Mouse (Mus musculus) mouse embryonic stem cell (cell line): ENCODE data around the gene Ece1.

Experiments used
- in situ Hi-C, 2 experiments: fragments of 300-500 bp; cut with MboI; formaldehyde crosslinking; loops; 1 replicate in 1 of 2; 3 replicates in 1 of 2; pipeline ENCODE4 v1.14.3; 2019 to 2020; ENCODE audit warnings: low sequenced_read_pairs in 2 of 2, low pct_unique_long_range_greater_than_20kb in 1 of 2, mixed read lengths in 1 of 2; ENCODE audit not compliant: unreplicated experiment in 1 of 2

Gene Ece1

DNA sequence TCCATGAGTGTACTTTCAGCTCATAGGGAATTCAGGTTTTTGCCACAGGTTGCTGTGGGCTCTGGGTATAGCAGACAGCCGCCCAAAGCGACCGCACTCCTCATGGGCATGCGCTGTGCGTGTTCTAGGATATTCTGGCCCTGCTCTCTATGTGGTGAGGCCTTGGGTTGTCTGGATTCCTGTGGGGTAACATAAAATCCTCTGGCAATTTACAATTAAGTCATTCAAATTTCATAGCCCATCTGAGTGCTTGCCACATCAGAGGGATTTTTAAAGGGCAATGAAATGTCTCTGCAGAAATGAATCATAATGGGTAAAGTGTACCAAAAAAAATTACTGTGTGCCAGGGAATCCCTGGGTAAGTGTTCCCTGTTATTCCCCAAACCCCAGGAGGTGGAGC lies 127.4 kb downstream of the Ece1 start:
- in situ Hi-C loops: no loop called here

DNA sequence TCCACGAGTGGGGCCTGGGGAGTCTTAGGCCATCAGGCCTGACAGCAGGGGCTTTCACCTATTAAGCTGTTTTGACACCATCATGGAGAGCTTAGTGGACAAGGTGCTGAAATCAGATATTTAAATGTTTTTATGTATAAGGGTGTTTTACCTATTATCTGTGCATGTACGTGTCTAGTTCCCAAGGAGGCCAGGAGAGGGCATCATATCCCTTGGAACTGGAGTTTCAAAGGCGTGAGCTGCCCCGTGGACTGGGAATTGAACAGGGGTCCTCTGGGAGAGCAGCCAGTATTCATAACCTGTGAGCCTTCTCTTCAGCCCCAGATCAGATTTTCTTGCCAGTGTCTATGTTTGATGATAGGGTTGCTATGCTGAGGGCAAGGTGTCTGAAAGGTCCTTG lies 128.4 kb downstream of the Ece1 start:
- in situ Hi-C loops: no loop called here

DNA sequence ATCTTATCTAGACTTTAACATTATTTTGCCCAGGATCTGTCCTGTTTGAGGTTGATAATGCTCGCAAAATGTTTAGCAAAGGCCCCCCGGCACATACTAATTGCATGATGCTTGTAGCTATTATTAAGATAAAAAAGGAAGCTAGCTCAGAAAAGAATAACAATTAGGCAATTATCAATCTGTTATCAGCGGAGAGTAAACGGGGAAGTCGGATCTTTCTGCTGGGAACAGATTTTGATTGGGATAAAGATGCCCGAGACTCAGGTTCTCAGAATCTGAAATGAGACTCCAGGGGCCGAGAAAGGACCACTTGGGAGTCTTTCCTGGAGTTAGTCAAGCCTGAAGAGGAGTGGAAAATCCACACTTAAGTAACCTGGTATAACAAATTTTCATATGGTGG lies 129.2 kb downstream of the Ece1 start:
- in situ Hi-C loops: no loop called here

DNA sequence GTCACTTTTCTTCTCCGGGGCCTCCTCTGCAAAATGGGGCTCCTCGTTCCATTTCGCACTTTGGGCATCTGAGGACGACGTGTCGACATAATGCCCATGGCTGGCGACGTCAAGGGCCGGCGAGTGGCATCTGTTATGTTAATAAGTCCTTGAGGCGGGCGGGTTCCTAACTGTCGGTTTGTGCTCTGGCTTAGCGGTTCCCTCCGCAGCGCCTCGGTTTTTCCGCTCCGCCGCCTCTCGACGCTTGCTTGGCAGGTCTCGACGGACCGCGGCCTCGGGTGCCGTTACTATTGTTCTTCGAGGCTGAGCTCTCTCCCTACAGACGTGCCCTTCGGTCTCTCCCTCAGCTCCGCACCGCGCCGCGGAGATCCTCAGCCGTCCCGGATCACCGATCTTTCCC lies 130.9 kb downstream of the Ece1 start, which contains the start of gene Eif4g3:
Gene Eif4g3 (plus strand): TSS at position 133 of the 400 bp plus-strand sequence.
- in situ Hi-C loops: no loop called here

DNA sequence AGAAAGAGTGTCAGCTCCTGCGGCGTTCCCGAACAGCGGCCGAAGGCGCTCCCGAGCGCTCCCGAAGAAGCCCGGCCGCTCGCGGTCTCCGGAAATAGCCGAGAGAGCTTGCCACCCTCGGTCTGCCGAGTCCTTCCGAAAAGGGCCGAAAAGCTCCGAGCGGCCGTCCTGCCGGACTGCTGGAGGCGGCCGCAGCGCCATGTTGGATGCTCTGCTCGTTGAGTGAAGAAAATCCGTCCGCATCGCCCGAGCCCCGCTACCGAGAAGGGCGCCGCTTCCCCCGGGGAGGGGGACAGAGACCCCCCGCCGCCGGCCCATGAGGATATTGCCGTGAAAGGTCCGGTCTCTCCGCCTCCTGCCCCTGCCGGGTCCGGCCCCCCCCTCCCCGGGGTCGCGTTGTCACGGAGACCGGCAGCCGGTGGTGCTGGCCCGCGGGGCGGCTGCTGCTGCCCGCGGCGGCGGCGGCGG lies 131.3 kb downstream of the Ece1 start:
- in situ Hi-C loops: no loop called here

DNA sequence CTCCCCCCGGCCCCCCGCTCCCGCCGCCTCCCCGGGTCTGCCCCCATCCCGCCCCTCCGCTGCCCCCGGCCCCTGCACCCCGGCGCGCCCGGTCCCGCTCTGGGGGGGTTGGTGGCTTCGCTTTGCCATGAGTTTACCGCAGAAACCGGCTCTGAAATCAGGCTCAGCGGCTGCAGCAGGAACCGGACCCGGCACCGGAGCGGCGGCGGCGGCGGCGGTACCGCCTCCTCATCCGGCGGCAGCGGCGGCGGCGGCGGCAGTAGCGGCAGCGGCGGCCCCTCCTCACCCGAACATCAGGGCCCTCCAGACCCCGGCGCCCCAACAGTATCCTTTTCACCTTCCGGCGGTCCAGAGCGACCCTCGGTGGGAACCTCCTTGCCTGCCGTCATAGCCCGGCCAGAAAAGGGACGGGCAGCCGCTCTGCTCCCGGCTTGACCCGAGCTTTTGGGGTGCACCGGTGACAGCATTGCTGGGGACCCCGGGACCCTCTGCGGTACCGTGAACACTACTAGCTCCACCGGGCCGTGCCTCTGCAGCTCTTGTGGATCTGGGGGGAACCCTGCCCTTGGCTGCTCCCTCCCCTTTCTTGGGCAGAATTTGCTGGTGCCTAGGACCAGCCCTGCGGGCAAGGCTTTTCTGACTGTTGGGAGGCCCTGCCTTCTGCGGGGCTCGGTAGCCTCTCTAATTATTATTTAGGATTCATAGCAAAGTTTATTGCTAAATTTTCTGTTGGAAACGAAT lies 132.0 kb downstream of the Ece1 start:
- in situ Hi-C loops: no loop called here

DNA sequence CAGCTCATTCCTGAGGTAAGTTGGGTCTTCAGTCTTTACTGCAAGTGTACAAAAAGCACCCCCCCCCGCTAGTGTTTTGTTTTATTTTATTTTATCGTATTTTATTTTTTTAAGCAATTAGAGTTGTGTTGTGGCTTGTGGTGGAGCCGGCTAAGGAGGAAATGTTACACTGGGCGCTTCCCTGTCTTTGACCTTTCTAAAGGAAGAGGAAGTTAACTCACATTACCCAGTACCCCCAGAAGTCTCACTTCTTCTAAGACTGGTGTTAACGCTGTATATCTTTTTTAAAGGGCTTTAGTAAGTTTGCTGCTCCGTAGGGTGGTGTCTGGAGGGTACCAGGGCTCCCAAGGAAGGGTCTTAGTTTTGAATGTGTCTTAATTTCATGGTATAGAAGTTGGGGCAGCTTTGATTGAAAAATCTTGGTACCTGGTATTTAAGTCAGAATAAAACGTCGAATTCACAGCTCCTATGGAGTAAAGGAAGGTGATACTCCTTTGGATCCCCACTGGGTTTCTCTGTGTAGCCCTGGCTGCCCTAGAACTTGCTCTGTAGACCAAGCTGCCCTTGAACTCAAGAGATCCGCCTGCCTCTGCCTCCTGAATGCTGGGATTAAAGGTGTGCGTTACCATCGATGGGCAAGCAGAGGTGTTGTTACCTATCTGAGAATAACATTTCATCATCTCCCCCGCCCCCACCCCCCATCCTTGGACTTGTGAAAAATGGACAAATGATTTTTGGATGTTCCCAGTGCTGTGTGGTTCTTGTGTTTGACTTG lies 132.7 kb downstream of the Ece1 start:
- in situ Hi-C loops: no loop called here

DNA sequence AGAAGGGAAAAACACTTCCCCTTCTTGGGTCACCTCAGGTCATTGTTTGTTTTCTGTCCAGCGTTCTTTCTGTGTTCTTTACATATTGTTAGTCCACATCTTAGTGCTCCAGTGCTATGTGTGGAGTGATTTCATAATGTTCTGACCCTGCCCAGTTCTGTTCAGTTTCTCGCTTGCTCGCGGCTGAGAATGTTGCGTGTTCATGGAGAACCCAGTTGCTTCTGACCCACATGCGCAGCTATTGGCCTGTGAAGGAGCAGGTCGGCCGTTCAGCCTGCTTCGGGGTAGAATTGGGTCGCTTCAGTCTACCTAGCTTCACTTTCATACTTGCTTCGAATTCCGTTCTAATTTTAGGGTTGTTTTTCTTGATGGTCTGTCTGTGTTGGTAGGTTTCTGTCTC lies 133.4 kb downstream of the Ece1 start:
- in situ Hi-C loops: no loop called here

DNA sequence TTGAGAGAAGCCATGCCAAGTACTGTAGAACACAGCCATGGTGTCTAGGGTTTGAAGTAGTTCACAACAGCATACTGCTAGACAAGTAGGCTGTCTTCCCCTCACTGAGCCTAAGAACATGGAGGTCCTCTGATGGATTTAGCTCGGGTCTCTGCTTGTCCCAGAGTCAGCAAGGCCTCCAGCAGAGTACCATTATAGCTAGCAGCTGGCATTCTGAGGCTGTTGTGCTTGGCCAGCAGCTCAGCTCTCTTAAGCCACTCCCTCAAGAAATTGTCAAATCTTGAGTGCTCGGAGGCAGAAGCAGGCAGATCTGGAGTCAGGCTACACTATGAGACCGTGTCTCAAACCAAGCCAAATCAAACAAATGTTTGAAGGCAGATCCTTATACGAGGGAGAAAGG lies 136.2 kb downstream of the Ece1 start:
- in situ Hi-C loops: no loop called here

DNA sequence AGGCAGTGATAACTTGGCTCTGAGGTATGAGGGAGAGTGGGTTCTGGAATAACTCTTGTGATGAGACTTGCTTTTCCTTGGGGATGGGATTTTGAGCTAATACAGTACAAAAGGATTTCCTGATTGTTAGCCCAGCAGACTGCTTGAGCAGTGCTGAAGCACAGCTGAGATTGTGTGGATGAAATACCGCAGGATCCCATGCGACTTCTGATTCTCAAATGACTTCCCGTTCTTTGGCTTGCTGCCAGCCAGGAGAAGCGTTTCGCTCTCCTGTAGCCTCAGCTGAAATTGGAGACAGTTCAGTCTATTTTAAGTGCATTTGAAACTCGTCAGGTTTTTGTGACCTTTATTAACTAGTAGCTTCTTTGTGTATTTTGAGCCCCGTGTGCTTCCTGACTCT lies 138.6 kb downstream of the Ece1 start:
- in situ Hi-C loops: loop anchor here in 1 of 2 experiments (10.0 kb wide), 1 partner anchor 54 kb away; no protein-coding TSS in a partner anchor

DNA sequence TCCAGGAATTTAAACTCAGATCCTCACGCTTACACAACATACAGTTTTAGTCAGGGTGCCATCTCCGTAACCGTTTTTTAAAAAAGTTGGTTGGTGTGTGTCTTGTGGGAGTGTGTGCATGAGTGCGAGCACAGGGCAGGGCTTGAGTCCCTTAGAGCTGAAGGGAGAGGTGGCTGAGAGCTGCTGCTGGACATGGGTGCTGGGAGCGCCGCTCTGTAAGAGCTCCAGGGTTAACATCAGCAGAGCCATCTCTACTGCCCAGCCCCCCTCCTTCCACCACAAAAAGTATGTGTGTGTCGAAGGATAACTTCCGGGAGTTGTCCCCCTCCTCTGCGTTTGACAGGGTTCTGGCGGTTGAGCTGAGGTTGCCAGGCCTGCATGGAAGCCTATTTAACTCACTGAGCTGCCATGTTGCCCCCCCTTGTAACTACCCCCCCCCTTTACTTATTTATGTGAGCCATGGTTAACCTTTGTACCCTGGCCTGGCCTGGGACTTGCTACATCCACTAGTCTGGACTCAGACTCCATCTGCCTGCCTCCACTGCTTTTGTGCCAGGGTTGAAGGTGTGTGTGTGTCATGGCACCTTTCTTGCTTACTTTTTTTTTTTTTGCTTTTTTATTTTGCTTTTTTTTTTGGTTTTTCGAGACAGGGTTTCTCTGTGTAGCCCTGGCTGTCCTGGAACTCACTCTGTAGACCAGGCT lies 142.0 kb downstream of the Ece1 start:
- in situ Hi-C loops: loop anchor here in 1 of 2 experiments (10.0 kb wide), 1 partner anchor 51 kb away; no protein-coding TSS in a partner anchor

DNA sequence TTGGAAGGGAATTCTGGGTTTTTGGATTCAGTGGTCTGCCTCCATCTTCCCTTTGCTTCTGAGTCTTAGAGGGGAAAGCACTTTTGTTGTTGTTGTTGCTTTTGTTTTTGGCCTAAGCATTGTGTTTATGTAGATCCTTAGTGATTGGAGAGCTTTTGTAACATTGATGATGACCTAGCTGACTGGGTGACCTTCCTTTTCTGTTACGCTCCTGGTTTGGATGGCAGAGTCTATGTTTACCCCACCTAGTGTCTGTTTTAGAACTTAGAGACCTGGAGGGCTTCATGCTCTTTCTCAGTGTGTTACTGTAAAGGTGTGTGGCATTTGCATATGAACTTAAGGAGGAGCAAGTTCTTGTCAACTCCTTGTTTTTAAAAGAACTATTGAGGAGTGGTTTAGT lies 143.7 kb downstream of the Ece1 start:
- in situ Hi-C loops: loop anchor here in 1 of 2 experiments (10.0 kb wide), 1 partner anchor 49 kb away; no protein-coding TSS in a partner anchor

DNA sequence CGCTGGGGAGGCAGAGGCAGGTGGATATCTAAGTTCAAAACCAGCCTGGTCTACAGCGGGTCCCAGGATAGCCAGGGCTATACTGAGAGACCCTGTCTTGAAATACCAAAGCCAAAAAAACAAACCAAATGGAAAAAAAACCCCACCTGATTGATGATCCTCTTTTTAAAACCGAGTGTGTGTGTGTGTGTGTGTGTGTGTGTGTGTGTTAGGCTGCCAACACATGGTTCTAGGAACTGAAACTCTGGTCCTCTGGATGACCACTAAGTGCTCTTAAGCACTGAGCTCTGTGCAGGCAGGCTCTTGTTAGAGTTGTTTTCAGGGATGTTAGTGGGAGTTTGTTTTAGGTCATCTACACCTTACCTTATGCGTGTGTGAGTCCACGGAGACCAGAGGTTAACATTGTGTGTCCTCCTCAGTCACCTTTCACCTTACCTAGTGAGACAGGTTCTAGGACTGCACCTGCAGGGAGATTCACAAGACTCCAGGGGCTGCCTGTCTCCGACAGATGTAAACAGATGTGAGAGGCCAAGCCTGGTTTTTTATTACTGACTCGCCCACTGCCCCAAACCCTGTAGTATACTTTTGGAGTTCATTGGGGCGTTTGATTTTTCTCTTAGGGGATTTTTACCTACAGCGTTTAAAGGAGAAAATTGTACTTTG lies 145.0 kb downstream of the Ece1 start:
- in situ Hi-C loops: loop anchor here in 1 of 2 experiments (10.0 kb wide), 1 partner anchor 48 kb away; no protein-coding TSS in a partner anchor

DNA sequence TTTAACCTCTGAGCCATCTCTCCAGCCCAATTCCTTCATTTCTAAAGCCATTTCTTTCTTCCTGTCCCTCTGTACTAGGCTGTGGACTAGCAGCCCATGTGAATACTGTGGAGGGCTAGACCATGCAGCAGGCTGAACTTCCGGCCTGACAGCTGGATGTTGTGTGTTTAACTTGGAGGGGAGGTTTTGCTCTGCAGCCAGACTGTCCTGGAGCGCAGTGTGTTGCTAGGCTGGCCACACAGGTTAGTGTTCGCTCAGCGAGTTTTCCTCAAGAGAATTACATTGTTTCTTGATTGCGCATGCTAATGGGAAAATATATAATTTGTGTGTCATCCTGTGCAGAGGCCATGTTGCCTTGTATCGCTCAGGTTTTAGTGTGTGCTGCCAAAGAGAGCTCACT lies 146.6 kb downstream of the Ece1 start:
- in situ Hi-C loops: loop anchor here in 1 of 2 experiments (10.0 kb wide), 1 partner anchor 46 kb away; no protein-coding TSS in a partner anchor

DNA sequence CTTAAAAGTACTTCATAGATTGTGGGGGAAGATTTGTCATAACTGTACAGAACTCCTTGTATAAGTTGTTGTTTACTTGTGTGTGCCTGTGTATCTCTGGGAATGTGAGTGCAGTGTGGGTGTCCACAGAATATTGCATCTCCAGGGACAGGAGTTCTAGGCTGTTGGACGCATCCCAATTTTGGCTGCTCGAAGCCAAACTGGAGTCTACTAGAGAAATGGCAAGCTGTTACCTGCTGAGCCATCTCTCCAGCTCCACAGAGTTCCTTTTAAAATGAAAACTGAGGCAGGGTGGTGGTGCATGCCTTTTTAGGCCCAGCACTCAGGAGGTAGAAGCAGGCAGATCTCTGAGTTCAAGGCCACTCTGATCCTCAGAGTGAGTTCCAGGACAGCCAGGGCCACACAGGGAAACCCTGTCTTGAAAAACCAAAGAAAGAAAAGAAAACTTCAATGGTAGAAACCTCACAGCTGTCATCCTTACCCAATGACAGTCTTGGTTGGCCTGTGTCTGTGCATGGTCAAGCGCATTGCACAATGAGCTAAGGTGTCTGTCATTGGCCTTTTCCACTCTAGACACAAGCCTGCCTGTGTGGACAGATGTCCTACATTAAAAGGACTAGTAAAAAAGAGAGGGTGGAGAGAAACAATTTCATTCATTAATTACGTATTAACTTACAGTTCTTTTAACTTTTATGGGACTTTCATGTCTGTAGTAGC lies 147.9 kb downstream of the Ece1 start:
- in situ Hi-C loops: loop anchor here in 1 of 2 experiments (10.0 kb wide), 1 partner anchor 45 kb away; no protein-coding TSS in a partner anchor

DNA sequence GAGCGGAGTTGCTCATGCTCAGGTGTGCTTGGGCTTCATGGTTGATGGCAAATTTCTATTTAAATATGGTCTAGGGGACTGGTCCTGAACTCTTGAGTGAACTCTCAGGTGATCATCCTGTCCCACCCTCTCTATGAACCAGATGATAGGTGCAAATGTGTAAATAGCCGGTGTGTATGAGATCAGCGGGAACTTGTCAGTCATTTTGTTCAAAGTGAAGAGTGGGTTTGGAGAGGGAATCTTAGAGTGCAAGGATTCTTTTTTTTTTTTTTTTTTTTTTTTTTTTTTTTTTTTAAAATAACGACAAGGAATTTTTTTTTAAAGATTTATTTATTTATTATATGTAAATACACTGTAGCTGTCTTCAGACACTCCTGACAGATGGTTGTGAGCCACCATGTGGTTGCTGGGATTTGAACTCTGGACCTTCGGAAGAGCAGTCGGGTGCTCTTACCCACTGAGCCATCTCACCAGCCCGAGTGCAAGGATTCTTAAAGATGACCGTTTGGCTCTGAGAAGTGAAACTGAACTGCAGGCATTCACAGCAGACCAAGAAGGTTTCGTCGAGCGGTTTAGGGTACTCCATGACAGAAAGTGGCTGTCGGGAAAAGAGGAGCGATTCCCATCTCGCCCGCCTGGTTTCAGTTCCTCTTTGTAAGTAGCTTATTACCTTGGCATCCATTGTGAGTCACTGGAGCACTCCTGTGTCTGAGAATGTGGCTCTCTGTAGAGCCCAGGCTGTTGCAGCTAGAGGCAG lies 151.9 kb downstream of the Ece1 start:
- in situ Hi-C loops: no loop called here
